In the genomic region with DNA sequence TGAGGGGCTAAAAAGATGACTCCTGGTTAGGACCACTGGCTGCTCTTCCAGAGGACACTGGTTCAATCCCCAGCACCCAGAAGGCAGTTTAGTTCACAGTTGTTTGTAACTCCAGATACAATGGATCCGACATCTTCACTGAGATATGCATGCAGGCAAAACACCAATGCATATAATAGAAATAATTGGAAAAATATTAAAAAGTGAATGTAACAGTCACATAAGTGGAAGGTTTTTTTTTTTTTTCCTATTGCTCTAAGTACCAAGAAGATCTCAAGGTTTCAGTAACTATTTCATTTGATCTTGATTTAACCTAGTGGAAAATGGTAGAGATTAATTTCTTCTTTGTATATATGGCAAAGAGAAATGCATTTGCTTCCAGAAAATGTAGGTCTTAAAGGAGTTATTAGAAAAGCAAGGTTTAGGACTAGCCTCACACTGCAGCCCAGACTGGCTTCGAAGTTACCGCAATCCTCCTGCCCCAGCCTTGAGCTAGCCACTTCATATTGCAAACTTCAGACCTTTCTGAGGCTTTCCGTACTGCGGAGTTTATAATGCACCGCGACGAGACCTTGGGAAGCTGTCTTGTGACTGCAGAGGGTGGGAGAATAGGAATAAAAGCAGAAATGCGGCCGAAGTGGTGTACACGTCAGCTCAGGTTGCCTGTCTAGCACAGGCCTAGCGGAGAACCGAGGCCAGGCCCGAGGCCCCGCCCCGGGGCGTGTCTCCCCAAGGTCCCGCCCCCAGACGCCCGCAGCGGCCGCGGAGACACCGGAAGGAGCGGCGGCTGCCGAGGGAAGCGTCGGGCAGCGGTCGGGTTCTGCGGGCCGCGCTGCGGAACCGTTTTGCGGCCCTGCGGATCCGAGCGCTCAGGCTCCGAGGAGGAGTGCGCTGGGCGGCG, we compare ENCODE assay signal across 8 mouse cellular contexts. TPM values are rescaled to one million over a fixed set of nuclear protein-coding genes. Genes with fewer than 3 reads are reported as not detected.
DNase-seq lines count a peak whose midpoint lies in the region; ATAC-seq and TF ChIP-seq lines count a peak whose summit lies in the region.

A gene (plus strand): TSS at position 747 of the 901 bp plus-strand sequence.

- no peaks in the 10 kb centered on the region for H3K27me3 ChIP-seq in forebrain, embryonic 10.5 days (ENCODE audit: poor library complexity, severe bottlenecking)
- H3K27me3 ChIP-seq in heart, embryonic 15.5 days = no peaks in the 10 kb centered on the region
- H3K27me3 ChIP-seq in liver, embryonic 14.5 days (ENCODE audit: control insufficient read depth, insufficient read depth, low read length) = no peaks in the 10 kb centered on the region
- no peaks in the 10 kb centered on the region for H3K27me3 ChIP-seq in neural tube, embryonic 11.5 days (ENCODE audit: control insufficient read depth, insufficient read depth, low read length)
- H3K27me3 ChIP-seq in stomach, postnatal 0 days (ENCODE audit: control insufficient read depth, insufficient read depth, low read length) = no peaks in the 10 kb centered on the region

- peak; percentile 96 for ATAC-seq in CD4-positive, CD25-positive, alpha-beta regulatory T cell, adult 4 months
- ATAC-seq in heart, embryonic 15.5 days (replicated peaks; ENCODE audit: insufficient number of reproducible peaks, insufficient read depth, low FRiP score, low read depth) = peak; percentile 97
- ATAC-seq in liver, embryonic 14.5 days (ENCODE audit: insufficient read depth) = peak; percentile 94
- ATAC-seq in neural tube, embryonic 11.5 days (ENCODE audit: insufficient read depth, low FRiP score, low TSS enrichment) = peak; percentile 96
- ATAC-seq in stomach, postnatal 0 days (ENCODE audit: low FRiP score, low TSS enrichment) = peak; percentile 98

- H3K4me3 ChIP-seq in forebrain, embryonic 10.5 days = peak within 1 kb of the TSS; percentile 74
- H3K4me3 ChIP-seq in heart, embryonic 15.5 days = peak within 1 kb of the TSS; percentile 65
- H3K4me3 ChIP-seq in liver, embryonic 14.5 days (ENCODE audit: insufficient read depth in 1 of 2, low read depth in 2 of 2, low read length in 2 of 2) = peak within 1 kb of the TSS; percentile 75 to 91
- peak within 1 kb of the TSS; percentile 91 for H3K4me3 ChIP-seq in neural tube, embryonic 11.5 days (ENCODE audit: low read depth, low read length)
- H3K4me3 ChIP-seq in stomach, postnatal 0 days (ENCODE audit: low read depth, low read length) = peak within 1 kb of the TSS; percentile 63

- peak within 1 kb of the TSS; percentile 63 for H3K4me2 ChIP-seq in heart, embryonic 15.5 days
- peak within 1 kb of the TSS; percentile 76 for H3K4me2 ChIP-seq in liver, embryonic 14.5 days (ENCODE audit: low read depth)
- H3K4me2 ChIP-seq in neural tube, embryonic 11.5 days (ENCODE audit: low read depth) = peak within 1 kb of the TSS; percentile 50
- H3K4me2 ChIP-seq in stomach, postnatal 0 days (replicated peaks; ENCODE audit: low read depth) = peak within 1 kb of the TSS; percentile 56

- H3K27ac ChIP-seq in forebrain, embryonic 10.5 days = peak within 1 kb of the TSS; percentile 90
- H3K27ac ChIP-seq in heart, embryonic 15.5 days = peak within 1 kb of the TSS; percentile 69
- peak within 1 kb of the TSS; percentile 72 for H3K27ac ChIP-seq in liver, embryonic 14.5 days
- peak within 1 kb of the TSS; percentile 60; the same call in 1 of the 2 replicates for H3K27ac ChIP-seq in neural tube, embryonic 11.5 days (ENCODE audit: low read depth, low read length)
- peak within 1 kb of the TSS; percentile 84 for H3K27ac ChIP-seq in stomach, postnatal 0 days (replicated peaks)

- no peak for TF ChIP-seq EP300 in liver, embryonic 14.5 days (IDR thresholded peaks at IDR 0.05; ENCODE audit: low read depth)
- TF ChIP-seq EP300 in stomach, postnatal 0 days (optimal IDR thresholded peaks at IDR 0.05) = no peak

- no peaks in the 10 kb centered on the region for H3K9me3 ChIP-seq in forebrain, embryonic 10.5 days
- H3K9me3 ChIP-seq in heart, embryonic 15.5 days (replicated peaks) = no peaks in the 10 kb centered on the region
- no peaks in the 10 kb centered on the region for H3K9me3 ChIP-seq in liver, embryonic 14.5 days (ENCODE audit: control insufficient read depth, low read length)
- no peaks in the 10 kb centered on the region for H3K9me3 ChIP-seq in neural tube, embryonic 11.5 days (ENCODE audit: control insufficient read depth, low read length)
- H3K9me3 ChIP-seq in stomach, postnatal 0 days (ENCODE audit: control insufficient read depth, low read length) = no peaks in the 10 kb centered on the region

- WGBS in forebrain, embryonic 10.5 days = 6% methylated on average over 44 of the region's 44 CpGs
- 6% methylated on average over 42 of the region's 44 CpGs for WGBS in heart, embryonic 15.5 days
- WGBS in liver, embryonic 14.5 days (ENCODE audit: insufficient replicate concordance) = 6% methylated on average over 39 of the region's 44 CpGs
- 11% methylated on average over 26 of the region's 44 CpGs for WGBS in neural tube, embryonic 11.5 days
- WGBS in stomach, postnatal 0 days = 7% methylated on average over 37 of the region's 44 CpGs

- peak; percentile 82 for DNase-seq in c-Kit-negative CD71-positive TER-119-positive erythroid progenitor cells, embryonic 14.5 days (ENCODE audit: low read depth, low spot score)
- DNase-seq in forebrain, embryonic 10.5 days (ENCODE audit: extremely low spot score, low spot score) = peak; percentile 87
- DNase-seq in kidney, postnatal 25 days = peak; percentile 94 to 95
- peak; percentile 76 to 79 (median 78) for DNase-seq in liver, embryonic 14.5 days (ENCODE audit: low read depth in 3 of 3, low spot score in 3 of 3)
- peak; percentile 95 for DNase-seq in neural tube, embryonic 11.5 days (ENCODE audit: low spot score)
- DNase-seq in stomach, postnatal 0 days (ENCODE audit: low spot score) = peak; percentile 94

- H3K9ac ChIP-seq in heart, embryonic 15.5 days = peak within 1 kb of the TSS; percentile 81
- peak within 1 kb of the TSS; percentile 85 for H3K9ac ChIP-seq in liver, embryonic 14.5 days (replicated peaks)
- H3K9ac ChIP-seq in neural tube, embryonic 11.5 days (ENCODE audit: low read length) = peak within 1 kb of the TSS; percentile 92
- H3K9ac ChIP-seq in stomach, postnatal 0 days (ENCODE audit: low read length) = peak within 1 kb of the TSS; percentile 87

- TF ChIP-seq CTCF in liver, embryonic 14.5 days (IDR thresholded peaks at IDR 0.05; ENCODE audit: low read depth) = no peak; the same call in 1 of the 2 replicates
- no peak; the same call in 1 of the 2 replicates for TF ChIP-seq CTCF in stomach, postnatal 0 days (IDR thresholded peaks at IDR 0.05; ENCODE audit: low read depth)

- H3K36me3 ChIP-seq in forebrain, embryonic 10.5 days (replicated peaks) = peaks cover 6% of the 10 kb centered on the region; the same call in 1 of the 2 replicates
- H3K36me3 ChIP-seq in heart, embryonic 15.5 days = no peaks in the 10 kb centered on the region
- no peaks in the 10 kb centered on the region for H3K36me3 ChIP-seq in liver, embryonic 14.5 days (replicated peaks; ENCODE audit: control insufficient read depth, insufficient read depth, low read depth)
- H3K36me3 ChIP-seq in neural tube, embryonic 11.5 days (ENCODE audit: control insufficient read depth, insufficient read depth, low read length) = no peaks in the 10 kb centered on the region
- no peaks in the 10 kb centered on the region for H3K36me3 ChIP-seq in stomach, postnatal 0 days (ENCODE audit: control insufficient read depth, insufficient read depth, low read length)

- peaks cover 25% of the 10 kb centered on the region for H3K4me1 ChIP-seq in forebrain, embryonic 10.5 days
- H3K4me1 ChIP-seq in heart, embryonic 15.5 days (replicated peaks) = peaks cover 23% of the 10 kb centered on the region
- H3K4me1 ChIP-seq in liver, embryonic 14.5 days (replicated peaks; ENCODE audit: control insufficient read depth in 2 of 2, insufficient read depth in 2 of 2, low read length in 1 of 2) = peaks cover 12 to 22% of the 10 kb centered on the region in 2 experiments
- peaks cover 4% of the 10 kb centered on the region; the same call in 1 of the 2 replicates for H3K4me1 ChIP-seq in neural tube, embryonic 11.5 days (ENCODE audit: control insufficient read depth, insufficient read depth, low read length)
- no peaks in the 10 kb centered on the region for H3K4me1 ChIP-seq in stomach, postnatal 0 days (replicated peaks; ENCODE audit: control insufficient read depth, insufficient read depth)

RNA-seq across cellular contexts. Expression of the gene that starts here (rescaled TPM):
- polyA plus RNA-seq in CD4-positive, CD25-positive, alpha-beta regulatory T cell, adult 4 months (2017; shearing (Covaris generic)) = 10 to 100 TPM; 33.9 to 35.5 TPM
- 47.4 and 47.8 TPM in 2 replicates for polyA plus RNA-seq in forebrain, embryonic 10.5 days (2016; fragmentation: Nextera tagmentation; extraction: Ambion mirVana)
- 25.0 and 29.2 TPM in 2 replicates for polyA plus RNA-seq in heart, embryonic 15.5 days (2015; fragmentation: Nextera tagmentation; extraction: Ambion mirVana)
- polyA plus RNA-seq in liver, embryonic 14.5 days (2012; rRNA removed) = 11.7 and 18.5 TPM in 2 replicates
- polyA plus RNA-seq in liver, embryonic 14.5 days (2014; fragmentation: Nextera tagmentation; extraction: Ambion mirVana) = 23.1 and 24.8 TPM in 2 replicates
- polyA plus RNA-seq in neural tube, embryonic 11.5 days (2014; fragmentation: Nextera tagmentation; extraction: Ambion mirVana) = 81.3 and 81.9 TPM in 2 replicates
- 15.7 and 16.1 TPM in 2 replicates for polyA plus RNA-seq in stomach, postnatal 0 days (2015; fragmentation: Nextera tagmentation; extraction: Ambion mirVana)

Comparison
In these comparisons a context has a peak if more than half of its experiments do, and no peak if none do; other contexts are left out.
1. Peak in every context shown above with its lines: DNase-seq, ATAC-seq, H3K4me3 ChIP-seq and H3K27ac ChIP-seq.